Mouse (Mus musculus) adrenal gland, postnatal 10 days (tissue): Measurements from ENCODE around the gene Trp73. TPM values are rescaled to one million over a fixed set of nuclear protein-coding genes. Genes with fewer than 3 reads are reported as not detected.

Experiments
- DNase-seq: peaks from one replicate; pipeline ENCODE4 v3.0.0; 2021; ENCODE audit warnings: mixed read lengths
- long read RNA-seq, 2 experiments: library from polyadenylated mRNA; stranded (forward); transcript quantifications; one replicate each; pipeline ENCODE4 v2.0.0; 2021
- total RNA-seq, 2 experiments: library from RNA; stranded (reverse); gene quantifications; 2 replicates each; pipeline ENCODE4 v1.2.3; 2021

The Trp73 gene
- total RNA-seq: under 1 TPM in 1 of 2 experiments, not detected in 1; 0.15 TPM
- long read RNA-seq, experiment 1: 0 reads
- long read RNA-seq, experiment 2: 0 reads

DNA sequence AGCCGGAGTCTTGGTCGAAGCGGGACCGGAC is at the start of gene Trp73:
TSS of gene Trp73 (minus strand) at position 27 of the 31 bp plus-strand sequence.
- DNase-seq: no peak

DNA sequence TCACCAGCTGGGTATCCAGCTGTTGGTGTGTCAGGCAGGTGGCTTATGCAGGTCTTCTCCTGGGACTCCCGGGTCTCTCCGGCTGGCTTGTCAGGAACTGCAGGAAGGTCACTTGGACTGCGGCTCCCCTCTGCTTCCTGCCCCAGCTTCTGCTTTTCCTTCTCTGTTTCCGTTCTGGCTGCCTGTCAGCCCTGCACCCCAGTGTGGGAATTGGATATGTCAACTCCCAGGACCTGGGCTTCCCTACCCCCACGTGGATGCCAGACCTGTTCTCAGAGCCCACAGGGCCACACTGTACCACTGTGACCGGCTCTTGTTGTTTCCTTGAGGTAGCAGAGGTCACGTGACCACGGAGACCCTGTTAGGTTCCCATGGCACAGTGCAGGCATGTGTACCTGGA is 48.9 kb upstream of the Trp73 start:
- DNase-seq: no peak

DNA sequence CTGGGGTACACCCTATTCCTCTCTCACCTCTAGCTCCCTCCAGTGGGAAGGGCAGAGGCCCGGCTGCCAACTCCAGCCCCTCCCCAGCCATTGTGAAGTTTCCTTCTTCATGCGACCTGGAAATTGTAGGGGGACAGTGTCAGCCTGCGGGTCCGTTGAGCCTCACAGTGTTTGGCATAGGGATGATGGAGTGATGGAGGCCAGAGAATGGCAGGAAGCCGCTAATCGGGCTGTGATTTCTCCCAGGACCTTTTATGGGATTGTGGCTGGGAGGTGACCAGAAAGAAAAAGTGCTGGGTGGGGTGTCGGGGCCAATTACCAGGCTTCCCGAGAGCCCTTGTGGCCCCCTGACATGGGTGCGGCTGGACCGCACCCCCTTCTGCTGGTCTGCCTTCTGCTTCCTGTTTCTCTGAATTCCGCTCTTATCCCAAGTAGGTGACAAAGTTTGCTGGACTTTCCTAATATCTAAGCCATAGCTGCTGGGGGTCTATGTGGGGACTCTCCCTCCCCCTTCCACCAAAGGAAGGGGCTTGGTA is 46.1 kb upstream of the Trp73 start:
- DNase-seq: no peak

DNA sequence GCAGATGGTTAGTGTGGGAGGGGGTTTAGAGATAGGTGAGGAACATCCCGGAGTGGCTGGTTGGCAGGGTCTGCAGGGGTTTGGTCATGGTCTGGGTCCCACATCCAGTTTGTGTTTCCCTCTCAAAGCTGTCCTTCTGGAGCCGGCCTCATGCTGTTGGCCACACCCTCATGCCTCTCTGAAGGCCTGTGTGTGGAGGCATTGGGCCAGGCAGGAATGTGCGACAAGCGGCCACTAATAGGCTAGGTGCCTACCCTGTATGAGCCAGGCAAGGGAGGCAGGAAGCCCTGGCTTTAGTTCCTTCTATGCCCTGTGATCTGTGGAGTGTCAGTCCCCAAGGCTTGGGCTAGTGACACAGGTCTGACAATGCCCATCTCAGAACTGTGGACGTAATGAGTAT is 45.0 kb upstream of the Trp73 start:
- no peak for DNase-seq

DNA sequence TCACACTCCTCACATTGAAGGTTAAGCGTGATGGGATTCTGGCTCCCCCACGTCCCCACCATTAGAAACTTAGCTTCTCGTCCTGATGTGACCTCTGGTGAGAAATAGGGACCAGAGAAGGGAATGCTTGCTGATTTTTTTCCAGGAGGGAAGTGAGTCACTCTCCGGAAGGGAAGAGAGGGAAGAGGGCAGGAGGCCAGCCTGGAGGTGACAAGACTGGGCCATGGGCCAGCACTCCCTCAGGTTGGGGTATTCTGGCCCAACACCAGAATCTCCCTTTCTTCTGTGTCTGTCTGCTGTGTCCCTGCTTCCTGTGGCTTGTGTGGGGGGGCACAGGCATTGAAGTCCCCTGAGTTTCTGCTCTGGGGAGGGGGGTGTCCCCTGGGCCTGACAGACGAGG is 43.6 kb upstream of the Trp73 start:
- peak; percentile 39 for DNase-seq

DNA sequence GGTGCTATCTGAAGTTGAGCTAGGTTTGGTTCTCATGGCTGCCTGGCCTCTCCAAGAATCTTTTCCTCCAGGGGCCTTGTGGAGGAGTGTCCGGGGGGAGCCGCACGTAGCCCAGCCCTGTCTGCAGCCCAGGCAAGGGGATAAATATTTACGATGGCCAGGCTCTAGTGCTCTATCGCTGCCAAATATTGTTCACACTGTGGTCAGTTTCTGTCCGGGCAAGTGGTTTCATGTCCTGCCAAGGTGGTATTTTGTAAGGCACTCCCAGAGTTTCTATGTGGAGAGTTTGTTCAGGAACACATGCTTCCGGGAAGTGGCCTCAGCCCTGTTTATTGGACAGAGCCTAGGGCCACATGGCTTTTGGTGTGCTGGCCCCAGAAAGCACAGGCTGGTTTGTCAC is 41.0 kb upstream of the Trp73 start:
- no peak for DNase-seq

DNA sequence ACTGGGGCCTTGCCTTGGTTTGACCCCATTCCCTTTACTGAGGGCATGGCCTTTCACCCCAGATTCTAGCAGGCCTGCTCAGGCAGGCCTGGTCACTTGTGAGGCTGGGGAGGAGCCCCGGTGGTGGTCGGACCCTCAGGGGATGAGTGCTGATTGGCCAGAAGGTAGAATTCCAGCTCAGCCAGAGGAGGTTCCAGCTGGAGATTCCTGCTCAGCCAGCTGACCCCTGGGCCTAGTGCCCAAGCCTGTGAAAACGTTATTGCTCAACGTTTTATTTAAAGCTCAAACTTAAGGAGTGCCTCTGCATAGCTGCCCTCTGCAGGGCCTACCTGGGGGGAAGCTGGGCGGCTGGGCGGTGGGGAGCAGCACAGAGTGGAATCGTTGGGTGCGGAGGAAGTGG is 37.2 kb upstream of the Trp73 start:
- peak; percentile 47 for DNase-seq

DNA sequence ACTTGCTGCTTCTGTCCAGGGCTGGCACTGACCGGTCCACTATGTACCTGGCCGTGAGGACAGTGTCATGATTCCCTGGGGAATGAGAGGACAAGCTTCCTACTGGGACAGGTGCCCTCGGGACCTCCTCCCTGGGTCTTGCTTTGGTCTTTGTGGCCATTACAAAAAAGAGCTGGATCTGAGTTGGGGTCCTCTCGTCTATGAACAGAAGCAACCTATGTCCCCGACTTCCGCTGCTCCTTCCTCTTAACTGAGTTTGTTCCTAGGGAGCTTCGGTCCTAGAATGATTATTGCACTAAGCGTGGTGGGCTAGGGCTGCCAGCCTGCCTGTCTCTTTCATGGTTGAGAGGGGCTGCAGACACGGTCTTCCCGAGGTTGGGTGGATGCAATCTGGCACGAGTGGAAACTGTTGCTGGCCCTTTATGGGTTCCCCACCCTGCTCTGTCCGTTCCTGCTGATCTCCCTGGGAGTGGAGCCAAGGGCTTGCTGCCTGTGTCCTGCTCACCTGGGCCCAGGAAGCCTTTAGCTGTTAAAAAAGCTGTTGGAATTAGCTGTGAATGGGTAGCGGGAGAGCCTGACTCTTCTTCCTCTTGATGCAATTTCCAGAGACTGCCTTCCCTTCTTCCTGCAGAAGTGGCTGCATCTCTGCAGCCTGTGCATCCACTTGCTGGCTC is 32.1 kb upstream of the Trp73 start:
- no peak for DNase-seq

DNA sequence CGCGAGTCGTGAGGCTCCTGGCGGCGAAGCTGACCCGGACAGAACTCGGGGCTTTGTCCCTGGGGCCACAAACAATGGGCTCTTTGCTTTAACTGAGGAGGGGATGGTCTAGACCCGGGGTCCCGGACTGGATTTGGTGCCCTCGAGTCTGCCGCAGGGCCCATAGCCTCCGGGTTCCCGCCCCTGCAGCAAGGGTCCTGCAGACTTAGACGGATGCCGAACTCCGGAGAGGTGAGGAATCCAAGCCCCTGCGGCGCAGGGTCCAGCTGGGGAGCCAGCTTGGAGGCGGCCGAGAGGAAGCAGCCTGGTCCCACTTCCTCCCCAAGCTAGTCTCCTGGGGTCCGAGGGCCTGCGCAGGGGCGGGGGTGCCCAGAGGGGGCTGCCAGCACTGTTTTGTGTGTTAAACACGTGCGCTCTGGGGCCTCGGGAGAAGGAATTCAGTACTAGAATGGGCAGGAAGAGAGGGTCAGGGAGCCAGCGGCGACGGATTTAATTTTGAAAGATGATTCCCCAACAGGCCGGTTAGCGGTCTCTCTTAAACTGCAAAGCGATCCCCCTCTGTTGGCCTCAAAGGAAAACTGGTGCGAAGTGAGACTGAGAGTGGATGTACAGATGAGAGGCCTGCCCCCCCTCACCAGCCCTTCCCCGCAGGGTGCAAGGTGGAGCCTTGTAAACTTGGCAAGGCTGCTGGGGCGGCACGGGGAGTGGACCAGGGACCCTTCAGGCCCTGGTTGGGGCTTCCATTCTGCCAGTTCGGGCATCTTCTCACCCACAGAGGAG is 31.3 kb upstream of the Trp73 start:
- no peak for DNase-seq

DNA sequence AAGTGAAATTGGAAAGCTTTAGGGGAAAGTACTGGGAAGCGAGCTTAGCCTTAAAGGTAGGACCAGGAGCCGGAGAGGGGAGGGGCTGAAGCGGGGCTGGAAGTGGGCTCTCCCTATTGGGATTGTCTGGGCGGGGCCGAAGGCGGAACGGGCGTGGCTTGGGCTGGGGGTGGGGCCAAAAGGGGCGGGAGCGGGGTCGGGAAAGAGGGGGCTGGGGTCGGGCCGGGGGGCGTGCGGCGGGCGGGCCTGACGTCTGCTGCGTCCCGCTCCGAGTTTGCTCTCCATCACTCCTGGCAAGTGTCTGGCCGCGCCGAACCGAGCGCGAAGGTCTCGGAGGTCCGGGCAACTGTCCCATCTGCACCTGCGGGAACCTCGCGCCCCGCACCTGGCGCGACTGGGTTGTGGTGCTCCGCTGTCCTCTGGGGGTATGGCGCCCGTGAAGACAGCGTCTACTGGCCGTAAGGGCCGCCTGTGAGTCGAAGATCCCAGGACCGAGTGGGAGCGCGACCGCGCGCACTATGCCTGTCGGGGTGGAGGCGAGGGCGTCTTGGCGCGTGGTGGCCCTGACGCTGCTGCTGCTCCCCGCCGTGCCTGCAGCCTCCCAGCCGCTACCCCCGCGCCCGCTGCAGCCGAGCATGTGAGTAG is 30.6 kb upstream of the Trp73 start, which contains the start of gene Megf6:
TSS of gene Megf6 (plus strand) at position 225 of the 645 bp plus-strand sequence.
- DNase-seq: peak; percentile 58

DNA sequence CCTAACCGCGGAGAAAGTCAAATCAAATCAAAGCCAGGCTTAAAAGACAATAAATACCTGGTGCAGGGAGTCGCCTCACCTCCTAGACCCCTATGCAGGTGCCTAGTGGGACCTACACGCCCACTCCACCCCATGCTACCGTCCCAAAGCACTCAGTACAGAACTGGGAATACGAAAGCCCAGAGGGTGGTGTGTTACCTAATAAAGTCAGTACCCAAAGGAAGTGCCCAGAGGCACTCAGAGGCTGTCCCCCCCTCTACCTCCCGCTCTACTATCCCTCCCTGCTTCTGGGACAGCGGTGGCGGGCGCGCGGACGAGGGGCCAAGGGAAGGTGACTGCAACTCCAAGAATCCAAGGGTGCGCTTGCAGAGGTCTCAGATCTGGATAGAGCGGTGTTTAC is 30.0 kb upstream of the Trp73 start:
- DNase-seq: no peak

DNA sequence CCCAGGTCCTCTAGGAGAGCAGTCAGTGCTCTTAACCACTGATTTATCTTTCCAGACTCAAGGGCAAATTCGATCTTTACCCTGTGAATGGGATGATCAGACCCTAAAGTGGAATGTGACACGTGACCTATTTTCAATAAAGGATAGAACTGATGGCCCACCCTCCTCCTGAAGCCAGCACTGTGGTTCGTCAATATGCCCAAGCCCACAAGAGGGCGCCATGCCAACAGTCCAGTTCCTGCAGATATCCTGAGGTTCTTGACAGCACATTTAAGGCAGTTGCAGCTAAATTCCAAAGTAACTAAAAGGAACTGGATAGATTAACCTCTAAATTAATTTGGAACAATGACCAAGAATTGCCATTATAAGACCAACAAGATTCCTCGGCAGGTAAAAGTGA is 27.0 kb upstream of the Trp73 start:
- peak; percentile 77 for DNase-seq

DNA sequence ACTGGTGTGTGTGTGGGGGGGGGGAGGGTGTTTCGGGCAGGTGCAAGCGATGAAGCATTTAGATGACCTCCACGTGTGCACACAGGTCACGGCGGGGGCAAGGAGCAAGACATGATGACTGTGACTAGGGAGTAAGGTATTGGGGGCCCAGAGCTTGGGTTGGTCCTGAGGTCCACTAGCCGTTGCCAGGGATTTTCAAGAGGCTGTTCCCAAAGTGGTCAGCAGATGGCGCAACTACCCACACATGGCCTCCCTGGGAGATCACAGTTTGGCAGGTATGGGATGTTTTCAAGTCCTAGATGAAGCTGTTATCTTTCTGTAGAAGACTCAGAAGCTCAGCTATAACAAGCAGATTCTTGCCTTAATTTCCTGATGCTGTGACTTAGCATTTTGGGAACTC is 23.3 kb upstream of the Trp73 start:
- DNase-seq: peak; percentile 85

DNA sequence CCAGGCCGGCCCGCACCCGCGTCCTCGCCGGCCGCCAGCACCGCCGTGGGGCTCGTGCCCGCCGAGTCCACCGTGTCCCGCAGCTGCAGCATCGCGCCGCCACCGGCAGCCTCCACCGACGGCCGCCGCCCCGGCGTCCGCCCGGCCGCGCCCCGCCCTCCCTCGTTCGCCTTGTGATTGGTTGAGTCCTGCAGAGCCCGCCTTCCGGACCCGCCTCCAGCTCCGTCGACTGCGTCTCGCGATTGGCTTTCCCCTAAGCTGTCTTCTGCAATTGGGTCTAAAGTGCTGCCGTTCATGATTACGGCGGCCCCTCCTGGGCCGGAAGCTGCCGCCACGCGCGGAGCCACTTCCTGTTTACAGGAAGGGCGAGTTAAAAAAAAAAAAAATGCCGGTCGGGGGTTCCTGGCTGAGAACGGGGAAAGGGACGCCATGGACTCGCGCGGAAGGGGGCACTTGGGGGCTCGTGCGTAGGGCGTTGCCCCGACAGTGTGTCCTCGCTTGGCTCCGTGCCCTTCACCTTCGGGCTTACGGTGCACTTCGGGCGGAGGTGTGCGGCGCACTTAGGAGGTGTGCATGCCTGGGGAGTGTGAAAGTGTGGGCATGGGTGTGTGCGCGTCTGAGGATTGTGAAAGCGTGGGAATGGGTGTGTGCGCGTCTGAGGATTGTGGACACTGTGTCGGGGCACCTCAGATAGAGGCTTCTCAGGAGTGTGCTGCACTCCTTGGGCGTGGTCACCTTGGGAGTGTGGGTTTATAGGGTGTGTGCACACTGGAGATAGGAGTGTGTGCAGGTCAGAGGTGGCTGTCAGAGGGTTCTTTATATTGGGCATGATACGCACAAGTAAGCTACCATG is 20.8 kb upstream of the Trp73 start, which contains the start of gene Tprgl:
TSS of gene Tprgl (minus strand) at position 129 of the 853 bp plus-strand sequence.
- peak; percentile 98 for DNase-seq

DNA sequence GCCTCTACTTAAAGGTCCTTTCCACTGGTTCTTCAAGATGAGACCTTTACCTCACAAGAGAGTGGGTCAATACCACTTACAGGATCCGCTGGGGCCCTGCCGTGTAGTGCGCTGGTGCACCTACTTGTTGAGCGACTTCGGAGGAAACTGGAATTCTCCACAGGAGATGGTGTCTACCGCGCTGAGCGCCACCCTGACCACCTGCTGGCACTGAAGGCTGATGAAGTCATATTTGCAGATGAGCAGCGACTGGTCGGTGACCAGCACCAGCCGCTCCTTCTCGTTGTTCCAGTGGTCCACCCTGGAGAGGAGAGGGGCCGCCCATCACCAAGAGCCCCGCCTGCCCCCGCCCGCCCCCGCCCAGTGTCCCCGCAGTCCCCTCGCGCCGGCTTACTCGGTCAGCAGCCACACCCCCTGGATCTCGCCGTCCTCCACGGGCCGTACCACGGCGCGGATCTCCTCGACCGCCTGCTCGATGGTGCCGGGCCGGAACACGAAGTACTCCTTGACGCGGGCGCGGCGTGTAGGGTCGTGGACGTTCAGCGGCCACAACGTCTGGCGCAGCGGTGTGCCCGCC is 20.0 kb upstream of the Trp73 start:
- DNase-seq: no peak

DNA sequence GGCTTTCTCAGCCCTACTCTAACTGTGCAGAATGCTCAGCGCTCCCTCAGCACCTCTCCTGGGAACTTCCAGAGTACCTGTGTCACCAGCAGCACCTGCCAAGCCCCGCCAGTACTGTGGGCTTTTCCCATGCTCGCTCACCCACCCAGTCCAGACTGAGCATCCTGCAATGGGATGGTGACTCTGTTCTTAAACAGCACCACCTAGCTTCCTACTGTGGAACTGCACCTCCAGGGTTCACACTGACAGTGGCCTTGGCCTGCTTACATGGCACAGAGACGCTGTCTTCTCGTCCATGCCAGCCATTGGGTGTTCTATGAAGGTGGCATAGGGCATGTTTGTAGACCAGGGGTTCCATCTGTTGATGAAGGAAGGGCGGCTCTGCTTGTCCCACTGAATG is 19.0 kb upstream of the Trp73 start:
- peak; percentile 92 for DNase-seq

DNA sequence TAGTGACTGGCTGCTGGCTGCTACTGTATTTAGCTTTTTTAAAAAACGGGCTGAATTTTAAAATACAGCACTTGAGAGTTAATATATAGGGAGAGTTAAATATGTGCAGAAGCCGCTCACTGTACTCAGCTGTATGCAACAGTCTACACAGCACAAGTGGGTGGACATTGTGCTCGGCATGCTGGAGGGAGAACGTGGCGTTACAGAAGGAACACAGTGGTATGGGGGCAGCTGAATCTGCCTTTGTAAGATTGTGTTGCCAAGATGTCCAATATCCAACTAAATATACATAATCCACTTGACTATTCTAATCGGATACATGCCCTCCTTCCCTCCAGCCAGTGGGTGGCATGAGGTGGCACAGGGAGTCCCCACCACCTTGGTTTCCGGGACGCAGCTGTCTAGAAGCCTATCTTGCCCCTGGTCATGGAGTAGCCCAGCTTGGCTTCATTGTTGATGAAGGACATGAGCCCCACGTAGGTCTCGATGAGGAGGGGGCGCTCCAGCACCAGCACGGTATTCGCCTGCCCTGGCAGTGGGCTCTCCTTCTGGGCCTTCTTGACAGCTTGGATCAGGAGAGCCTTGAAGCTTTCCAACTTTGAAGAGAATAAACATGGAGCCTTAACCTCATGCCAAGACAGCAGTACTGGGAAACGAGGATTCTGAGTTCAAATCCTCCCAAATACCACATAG is 18.1 kb upstream of the Trp73 start:
- no peak for DNase-seq

DNA sequence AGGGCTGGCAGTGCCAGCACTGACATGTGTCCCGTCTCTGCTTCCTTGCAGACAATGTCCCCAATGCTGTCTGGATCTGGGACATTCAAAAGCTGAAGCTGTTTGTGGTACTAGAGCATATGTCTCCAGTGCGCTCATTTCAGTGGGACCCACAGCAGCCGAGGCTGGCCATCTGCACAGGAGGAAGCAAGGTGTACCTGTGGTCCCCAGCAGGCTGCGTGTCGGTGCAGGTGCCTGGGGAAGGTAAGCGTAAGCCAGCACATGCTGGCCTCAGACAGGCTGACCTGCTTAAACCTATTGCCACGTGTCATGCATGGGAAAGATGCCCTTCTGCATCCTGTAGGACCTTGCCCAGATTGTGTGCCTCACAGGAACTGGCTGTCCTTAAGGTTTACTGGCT is 16.0 kb upstream of the Trp73 start:
- DNase-seq: no peak

DNA sequence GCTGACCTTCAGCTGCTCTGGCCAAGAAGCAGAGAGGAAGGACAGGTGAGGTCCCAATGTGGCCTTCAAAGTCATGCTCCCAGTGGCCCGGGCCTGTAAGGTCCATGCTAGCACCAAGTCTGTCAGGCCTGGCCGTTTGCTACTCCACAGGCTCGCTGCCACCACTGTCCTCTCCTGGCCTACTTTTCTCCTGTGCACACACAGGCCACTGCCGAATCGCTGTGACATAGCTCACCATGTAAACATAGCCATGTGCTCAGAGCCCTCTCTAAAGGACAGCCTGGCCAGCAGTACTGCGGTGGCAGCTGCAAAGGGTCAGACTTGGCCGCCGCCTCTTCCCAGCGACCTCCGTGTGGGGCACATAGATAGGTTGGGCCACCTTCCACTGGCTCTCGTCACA is 14.1 kb upstream of the Trp73 start:
- DNase-seq: no peak

DNA sequence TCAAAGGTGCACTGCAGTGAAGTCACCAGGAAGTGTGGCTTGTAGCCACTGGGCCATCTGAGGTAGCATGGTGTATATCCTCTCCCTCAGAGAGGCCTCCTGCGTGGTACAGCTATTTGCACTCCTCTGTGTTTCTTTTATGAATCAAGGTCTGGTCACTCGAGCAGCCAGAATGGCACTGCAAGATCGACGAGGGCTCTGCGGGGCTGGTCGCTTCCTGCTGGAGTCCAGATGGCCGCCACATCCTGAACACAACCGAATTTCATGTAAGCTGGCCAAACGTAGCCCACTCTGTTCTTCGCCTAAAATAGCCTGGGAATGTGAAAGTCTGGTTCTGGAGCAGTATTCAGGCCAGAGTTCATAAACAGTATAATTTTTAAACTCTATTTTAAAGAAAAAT is 6.3 kb upstream of the Trp73 start:
- DNase-seq: no peak

DNA sequence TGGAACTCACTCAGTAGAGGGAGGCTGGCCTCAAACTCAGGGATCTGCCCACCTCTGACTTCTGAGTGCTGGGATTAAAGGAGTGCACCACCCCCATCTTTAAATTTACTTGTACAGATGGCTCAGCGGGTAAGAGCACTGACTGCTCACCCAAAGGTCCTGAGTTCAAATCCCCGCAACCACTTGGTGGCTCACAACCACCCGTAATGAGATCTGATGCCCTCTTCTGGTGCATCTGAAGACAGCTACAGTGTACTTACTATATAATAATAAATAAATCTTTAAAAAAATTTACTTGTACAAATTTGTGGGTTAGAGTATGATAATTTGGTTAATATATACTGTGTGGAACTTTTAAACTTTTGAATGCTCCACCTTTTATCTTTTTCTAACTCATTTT is 4.7 kb upstream of the Trp73 start:
- DNase-seq: no peak
